Mouse (Mus musculus) activated CD4-positive, CD25-positive, alpha-beta regulatory T cell, adult 4 months (primary cell): ENCODE measurements at regions not wholly inside any gene's neighbourhood (a gene's known extent, or its start where the extent isn't known, plus 50 kb on each side); places are given as distances from the start of the nearest gene placed in this dataset.
"Not testable (repeated sequence)": the region's sequence is repeated elsewhere in the genome, so short reads cannot be mapped to it uniquely, and the experiment has no call there.

ENCODE experiments used
- ATAC-seq: one replicate; pipeline ENCODE4 v1.8.0; 2017

GRCm38 (mm10) chr9:33011241-33011640 is 375.2 kb downstream of the Ets1 start:
- ATAC-seq: no peak

- ATAC-seq: no peak
These were observed 399.4 kb downstream of the Ets1 start for GRCm38 (mm10) chr9:33035401-33035800.

- ATAC-seq: no peak
These were observed 403.3 kb downstream of the Ets1 start for GRCm38 (mm10) chr9:33039221-33039790.

DNA sequence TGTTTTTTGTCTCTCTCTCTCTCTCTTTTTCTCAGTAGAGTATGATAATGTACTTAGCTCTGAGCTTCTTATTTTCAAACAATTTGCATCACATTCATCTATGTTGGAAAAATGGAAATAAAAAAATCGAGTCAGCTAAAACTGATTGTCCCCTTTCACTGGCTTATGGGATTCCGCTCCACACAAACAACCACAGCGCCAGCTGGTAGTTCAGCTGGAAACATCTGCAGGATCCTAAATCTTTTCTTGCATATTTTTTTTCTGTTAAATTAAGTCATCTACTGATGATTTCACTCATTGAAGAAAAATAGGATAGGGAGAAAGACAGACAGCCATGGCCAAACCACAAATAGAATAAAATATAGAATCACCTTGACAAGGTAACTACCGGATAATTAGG is 414.8 kb downstream of the Ets1 start:
- no peak for ATAC-seq

DNA sequence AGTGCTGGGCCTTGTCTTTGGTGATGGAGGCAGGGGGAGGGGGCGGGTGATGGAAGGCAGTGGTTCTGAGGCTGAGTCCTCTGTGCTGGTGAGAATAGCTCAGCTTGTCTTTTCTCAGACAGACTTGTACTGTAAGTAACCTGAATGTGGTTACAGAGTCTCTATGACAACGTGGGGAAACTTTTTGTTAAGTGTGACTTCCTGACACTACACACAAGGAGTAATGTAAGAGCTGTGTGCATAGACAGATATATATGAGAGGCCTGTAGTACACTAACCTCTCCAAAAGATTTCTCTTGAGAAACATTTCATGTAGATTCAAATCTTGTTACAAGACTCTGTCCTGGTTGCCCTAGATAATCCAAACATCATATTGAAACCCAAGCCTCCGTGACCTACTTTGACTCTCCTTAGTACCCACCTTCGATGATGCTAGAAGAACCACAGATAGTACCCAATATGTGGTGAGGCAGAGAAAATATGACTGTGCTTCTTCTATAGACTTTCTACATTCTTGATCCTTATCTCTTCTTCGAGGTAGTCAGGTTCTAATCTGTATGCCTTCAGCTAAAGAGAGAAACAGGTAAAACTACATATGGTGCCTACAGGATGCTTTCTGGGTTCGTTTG is 424.7 kb downstream of the Ets1 start:
- peak; percentile 80 for ATAC-seq

DNA sequence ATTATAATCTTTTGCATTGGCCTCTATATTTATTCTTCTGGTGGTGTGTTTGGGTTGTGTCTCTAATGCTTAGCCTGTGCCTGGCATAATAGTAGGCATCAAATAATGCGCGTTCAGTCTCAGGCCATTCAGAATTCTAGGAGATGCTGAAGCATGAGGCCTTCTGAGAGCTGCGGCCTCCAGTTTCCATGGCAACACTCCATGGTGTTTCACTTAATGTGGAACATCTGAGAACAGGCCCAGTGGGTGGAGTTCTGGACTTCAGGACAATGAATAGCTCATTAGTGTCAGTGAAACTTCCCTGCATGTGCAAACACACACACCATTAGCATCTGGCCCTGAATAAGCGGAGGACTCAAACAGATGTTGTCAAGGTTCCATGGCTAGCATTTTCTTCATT is 426.5 kb downstream of the Ets1 start:
- no peak for ATAC-seq

DNA sequence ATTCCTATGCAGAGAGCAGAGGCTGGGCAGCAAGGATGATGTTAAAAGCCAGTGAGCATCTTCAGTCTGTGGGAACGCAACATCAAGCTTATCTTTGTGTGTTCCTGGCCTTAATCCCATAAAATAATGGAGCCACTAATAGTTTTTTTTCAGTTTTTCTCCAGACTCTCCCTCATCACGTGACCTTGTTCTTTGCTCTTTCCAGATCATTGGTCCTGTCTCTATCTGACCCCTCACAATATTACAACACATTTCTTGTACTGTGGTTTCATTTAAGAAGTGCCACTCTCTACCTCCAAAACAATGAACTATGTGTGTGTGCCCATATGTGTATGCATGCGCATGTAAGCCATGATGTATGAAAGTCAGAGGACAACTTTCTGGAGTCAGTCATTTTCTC is 429.3 kb downstream of the Ets1 start:
- ATAC-seq: no peak

DNA sequence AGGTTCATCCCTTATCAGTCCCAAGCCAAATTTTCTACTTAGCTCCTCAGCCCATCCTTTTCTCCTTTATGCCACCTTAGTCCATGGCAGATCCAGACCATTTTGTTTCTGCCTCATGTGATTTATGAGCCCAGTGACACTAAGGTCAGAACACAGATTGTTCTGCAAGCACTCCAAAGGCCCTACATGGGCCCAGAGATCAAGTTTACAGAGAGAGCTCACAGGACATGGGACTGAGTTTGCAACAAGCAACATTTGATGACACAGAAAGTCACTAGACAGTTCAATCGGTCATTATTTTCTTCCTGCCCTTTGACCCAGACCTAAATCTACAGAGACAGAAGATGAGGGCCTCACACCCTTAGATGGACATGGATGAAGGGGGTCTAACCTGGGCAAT is 431.5 kb downstream of the Ets1 start:
- ATAC-seq: no peak

GRCm38 (mm10) chr9:33070116-33070515 is 434.1 kb downstream of the Ets1 start:
- ATAC-seq: no peak

- ATAC-seq: peak; percentile 87
These were observed 444.2 kb downstream of the Ets1 start for GRCm38 (mm10) chr9:33080271-33080670.

GRCm38 (mm10) chr9:33080774-33081173 is 444.8 kb downstream of the Ets1 start:
- no peak for ATAC-seq

DNA sequence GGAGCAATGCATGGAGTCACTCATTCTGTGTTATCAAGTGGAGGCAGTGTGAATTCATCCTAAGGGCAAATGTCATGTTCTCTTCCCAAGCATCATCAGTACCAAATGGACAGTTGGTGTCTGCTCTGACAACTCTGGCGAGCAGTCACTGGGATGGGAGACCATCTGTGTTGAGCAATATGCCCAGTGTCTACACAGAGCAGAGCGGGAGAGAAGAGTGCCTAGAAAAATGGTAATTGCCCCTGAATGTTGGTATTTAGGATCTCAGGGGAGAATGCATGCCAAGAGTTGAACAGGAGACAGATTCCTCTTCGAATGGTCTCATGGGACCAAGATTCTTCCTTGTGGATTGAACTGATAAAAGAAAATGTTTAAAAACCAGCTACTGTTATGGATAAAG is 454.0 kb downstream of the Ets1 start:
- ATAC-seq: no peak

GRCm38 (mm10) chr9:33091664-33092063 is 455.6 kb downstream of the Ets1 start:
- ATAC-seq: no peak

GRCm38 (mm10) chr9:33095654-33096053 is 459.6 kb downstream of the Ets1 start:
- ATAC-seq: peak; percentile 46

DNA sequence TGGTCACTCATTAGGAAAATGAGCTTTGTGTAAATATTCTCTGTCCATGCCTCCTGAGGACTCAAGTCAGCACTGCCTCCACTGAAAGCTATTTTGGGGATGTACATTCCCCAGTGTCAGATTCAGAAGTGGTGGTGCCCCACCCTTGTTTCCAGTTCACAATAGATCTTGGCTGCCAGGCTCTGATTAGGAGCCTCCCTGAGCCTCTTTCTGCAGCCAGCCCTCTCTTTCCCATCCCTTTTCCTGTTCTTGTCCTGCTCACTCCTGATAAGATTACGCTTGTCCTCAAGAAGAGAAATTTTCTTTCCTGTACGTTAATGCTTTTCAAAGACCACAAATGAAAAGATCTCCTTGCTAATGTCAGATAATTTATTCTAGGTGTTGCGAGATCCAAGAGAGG is 465.2 kb downstream of the Ets1 start:
- ATAC-seq: no peak

DNA sequence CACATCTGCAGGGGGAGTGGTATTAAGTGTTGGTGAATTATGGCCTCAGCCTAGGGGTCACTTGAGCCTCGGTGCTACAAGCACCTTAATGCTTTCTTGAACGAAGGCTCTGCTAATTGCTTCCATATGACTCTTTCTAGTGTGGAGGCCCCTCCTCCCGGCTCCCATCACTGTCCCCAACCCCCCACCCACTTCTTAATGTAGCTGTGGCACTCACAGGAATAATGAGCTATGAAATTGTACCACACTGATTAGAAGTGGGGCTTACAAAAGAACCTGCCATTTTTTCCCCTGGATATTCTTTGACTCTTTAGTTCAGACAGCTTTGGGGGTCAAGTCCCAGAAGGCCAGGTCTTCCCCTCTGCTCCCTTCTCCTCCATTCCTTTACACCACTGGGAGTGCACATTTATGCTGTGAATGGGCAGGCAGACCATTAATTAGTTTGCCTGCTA is 468.6 kb downstream of the Ets1 start:
- no peak for ATAC-seq

GRCm38 (mm10) chr9:33123841-33124240 is 487.8 kb downstream of the Ets1 start:
- ATAC-seq: no peak

GRCm38 (mm10) chr9:33152186-33152585 is 516.2 kb downstream of the Ets1 start:
- no peak for ATAC-seq

DNA sequence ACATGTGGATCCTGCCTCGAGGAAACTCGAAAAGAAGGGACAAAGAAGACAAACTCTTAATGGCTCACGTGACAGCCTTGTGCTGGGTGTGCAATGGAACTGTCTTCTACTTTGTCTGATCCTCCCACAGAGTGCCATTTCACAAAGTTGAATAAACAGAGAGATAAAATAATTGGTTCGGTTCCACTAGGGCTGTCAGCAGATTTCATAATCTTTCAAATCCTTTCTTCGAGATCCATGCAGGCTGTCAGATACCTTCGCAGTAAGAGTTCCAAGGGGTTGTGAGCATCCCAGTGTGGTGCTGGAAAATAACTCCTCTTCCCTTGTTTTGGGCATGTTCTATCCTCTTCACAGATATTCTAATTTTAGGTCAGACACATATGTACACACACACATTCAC is 532.1 kb downstream of the Ets1 start:
- ATAC-seq: no peak

GRCm38 (mm10) chr9:33169093-33169492 is 533.1 kb downstream of the Ets1 start:
- ATAC-seq: not testable (repeated sequence)

DNA sequence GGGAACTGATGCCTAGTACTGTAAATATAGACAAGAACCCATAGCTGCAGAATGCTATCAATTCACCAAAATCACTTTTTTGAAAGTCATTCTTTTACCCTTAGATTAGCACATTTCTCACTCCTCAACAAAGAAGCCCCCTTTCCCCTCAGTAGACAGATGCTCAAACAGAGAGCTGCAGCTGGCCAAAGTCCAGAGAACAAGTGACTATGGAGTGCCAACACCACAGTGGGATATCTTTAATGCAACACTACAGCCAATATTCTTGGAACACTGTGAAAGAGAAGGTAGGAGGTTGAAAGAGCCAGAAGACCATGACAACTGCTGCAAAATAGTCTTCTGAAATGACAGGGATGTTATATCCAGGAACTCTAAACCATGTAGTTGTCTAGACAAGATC is 544.0 kb downstream of the Ets1 start:
- no peak for ATAC-seq

DNA sequence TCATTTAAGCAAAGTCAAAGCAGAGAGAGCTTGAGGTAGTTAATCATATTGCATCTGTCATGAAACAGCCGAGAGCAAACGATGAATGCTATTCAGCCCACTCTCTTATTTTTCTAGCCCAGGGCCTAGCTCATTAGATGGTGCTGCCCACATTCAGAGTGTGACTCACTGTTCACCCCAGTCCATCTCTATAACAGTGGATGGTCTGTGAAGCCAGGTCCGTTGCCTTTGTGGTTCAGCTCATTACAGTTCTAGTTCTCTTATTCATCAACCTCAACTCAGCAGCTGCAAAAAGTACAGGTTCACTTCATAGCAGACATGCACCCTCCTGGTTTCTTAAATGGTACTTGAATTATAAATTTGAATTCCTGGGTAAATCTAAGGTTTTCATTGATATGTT is 551.2 kb downstream of the Ets1 start:
- ATAC-seq: no peak

GRCm38 (mm10) chr9:33209083-33209482 is 573.1 kb downstream of the Ets1 start:
- no peak for ATAC-seq

DNA sequence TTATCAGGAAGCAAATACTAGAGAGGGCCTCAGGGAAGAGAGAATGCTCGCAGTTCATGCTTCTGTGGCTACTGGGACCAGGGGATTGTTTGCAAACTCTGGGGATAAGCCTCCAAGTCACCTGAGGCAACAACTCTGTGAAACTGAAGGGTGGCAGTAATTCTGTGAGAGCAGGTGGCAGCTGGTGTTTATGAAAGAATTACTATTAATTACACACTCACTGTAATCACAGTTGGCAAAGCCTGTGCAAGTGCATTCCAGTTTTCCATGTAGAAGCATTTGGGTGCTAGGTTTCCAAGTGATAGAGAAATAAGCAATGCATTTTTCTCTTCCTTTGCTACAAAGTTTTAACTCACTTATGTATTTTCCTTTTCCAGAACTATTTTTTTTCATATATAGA is 578.5 kb downstream of the Ets1 start:
- no peak for ATAC-seq

DNA sequence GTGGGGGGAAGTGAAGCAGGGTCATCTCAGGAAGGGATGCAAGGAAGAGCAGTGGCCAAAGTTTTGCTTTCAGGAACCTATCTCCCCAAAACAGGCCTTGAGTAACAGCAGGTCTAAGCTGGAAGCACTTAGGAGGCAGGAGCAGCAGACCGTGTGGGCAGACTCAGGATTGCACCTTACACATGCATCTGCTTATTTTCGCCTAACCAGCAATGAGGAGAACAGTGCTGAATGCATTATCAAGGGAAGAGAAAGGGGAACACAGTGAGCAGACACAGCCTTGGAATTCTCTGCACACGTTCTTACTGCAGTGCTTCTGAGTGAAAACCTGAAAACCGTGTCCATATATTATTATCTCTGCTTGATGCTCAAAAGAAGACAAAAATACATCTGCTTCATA is 585.0 kb downstream of the Ets1 start:
- ATAC-seq: no peak
